Mouse (Mus musculus): ENCODE data around the gene Gtf2h4.

The Gtf2h4 gene

DNA sequence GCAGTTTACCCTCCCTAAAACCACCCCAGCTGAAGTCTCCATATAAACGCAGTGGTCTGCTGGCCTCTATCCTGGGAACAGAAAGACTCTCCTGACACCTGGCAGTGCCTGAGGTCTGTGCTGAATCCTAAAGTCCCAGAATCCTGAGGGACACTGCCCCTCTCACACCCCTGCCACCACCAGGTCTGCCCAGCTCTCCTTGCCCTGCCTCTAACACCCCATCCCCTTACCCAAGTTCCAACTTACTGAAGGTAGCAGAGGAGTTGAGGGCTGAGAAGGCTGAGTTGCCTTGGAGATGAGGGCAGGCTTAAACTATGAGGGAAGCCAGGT lies 23.9 kb upstream of the Gtf2h4 start:
- no peak for DNase-seq (ENCODE audit: low read depth)

DNA sequence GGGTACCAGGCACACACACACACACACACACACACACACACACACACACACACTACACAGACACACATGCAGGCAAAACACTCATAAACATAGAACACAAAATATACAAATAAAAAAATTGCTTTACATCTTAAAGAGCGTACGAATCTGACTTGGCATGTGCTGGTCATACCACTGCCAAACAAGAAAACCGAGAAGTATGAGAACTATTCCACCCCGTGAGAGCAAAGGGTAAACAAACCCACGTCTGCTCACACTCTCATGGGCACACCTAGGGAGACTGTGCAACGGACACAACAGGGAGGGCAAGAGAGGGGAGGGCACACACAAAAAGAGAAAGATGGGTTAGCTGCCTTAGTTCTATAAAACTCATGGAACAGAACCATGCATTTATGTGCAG lies 23.2 kb upstream of the Gtf2h4 start:
- peak; percentile 85 for DNase-seq (ENCODE audit: low read depth)

DNA sequence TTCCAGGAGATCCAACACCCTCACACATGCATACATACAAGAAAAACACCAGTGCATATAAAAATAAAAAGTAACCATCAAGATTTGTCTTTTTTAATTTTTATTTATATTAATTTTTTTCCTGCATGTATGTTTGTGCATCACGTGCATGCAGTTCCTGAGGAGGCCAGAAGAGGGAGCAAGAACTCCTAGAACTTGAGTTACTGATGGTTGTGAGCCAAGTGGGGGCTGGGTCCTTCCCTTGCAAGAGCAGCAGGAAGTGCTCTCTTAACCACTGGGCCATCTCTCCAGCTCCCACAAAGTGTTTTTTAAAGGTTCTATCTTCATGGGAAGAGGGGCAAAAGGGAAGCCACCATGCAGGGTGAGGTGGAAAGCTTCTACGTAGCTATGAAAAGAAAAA lies 21.8 kb upstream of the Gtf2h4 start:
- peak; percentile 73 for DNase-seq (ENCODE audit: low read depth)

DNA sequence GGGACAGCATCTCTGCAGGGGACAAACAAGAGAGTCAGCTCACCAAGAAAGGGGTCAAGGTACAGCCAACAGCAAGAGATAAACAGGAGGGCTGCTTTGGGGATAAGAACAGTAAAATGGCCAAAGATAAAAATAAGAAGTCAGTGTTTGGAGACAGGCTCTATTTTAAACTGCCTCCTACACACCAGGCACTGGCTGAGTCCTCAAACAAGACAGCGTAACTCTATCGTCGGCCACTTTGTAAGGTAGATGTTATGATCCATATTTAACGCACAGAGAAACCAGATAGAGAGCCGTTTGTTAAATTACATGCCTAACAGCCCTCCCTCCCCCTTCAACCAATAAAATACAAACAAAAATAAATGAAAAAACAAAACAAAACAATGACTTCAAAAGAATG lies 20.4 kb upstream of the Gtf2h4 start:
- DNase-seq (ENCODE audit: low read depth), result no peak

DNA sequence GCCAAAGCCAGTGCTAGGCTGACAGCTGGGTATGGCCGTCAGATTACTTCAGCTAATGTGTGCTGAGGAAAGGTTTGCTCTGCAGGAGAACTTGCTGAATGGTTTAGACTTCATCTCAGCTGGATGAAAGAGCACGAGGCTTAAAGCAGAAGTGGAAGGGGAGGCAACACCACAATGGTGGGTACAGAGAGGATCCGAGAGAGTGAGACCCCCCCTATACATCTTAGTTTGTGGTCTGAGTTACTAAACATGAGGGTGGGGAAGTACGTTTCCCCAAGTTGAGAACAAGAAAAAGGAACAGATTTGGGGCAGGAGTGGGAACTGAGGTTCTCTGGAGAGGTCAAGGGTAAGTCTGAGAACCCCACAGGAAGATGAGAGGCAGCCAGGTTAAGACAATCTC lies 18.8 kb upstream of the Gtf2h4 start:
- DNase-seq (ENCODE audit: low read depth), result no peak

DNA sequence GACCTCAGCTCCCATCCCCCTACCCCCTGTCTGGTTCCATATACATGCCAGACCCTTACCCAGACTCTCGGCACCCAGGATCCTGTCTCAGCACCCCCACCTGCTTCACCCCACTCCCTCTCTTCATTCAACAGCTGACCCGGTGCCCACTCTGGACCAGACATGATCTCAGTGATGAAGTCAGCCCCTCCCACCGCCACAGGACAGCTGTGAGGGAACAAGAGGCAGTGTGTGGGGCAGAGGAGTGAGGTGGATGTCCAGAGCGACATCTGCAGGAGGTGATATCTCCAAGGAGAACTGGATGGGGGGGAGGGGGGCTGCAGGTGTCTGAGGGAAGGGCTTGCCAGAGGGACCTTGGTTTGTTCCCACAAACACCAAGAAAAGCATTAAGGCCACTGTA lies 18.3 kb upstream of the Gtf2h4 start:
- no peak for DNase-seq (ENCODE audit: low read depth)

DNA sequence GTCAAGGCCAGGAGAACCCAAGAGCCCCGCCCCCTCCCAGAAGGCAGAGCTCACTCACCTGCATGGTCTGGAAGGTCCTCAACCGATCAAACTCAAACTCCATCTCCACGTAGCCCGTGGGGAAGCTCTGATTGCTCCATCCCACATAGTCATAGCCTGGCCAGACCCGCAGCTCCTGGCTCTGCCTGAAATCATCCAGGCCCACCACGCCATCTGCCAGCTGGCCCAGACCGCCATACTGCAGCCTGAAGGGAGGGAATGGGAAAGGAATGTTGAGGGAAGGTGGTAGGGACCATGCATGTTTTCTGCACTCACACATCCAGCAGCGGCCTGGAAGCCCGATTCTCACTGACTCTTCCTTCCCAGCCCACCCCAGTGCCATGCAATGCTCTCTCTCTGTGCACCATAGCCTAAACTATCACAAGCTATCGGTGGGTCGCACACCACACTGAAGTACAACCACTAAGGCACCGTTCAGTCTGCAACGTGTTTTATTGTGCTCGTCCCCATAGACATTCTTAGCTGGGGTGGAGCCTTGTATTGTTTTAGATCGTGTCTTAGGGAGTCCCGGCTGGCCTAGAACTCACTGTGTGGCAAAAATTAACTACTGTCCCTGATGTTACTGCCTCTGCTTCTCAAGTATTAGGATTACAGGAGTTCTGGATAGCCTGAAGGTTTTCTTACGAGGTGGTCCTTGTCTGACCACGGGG lies 16.6 kb upstream of the Gtf2h4 start:
- DNase-seq (ENCODE audit: low read depth), result no peak

DNA sequence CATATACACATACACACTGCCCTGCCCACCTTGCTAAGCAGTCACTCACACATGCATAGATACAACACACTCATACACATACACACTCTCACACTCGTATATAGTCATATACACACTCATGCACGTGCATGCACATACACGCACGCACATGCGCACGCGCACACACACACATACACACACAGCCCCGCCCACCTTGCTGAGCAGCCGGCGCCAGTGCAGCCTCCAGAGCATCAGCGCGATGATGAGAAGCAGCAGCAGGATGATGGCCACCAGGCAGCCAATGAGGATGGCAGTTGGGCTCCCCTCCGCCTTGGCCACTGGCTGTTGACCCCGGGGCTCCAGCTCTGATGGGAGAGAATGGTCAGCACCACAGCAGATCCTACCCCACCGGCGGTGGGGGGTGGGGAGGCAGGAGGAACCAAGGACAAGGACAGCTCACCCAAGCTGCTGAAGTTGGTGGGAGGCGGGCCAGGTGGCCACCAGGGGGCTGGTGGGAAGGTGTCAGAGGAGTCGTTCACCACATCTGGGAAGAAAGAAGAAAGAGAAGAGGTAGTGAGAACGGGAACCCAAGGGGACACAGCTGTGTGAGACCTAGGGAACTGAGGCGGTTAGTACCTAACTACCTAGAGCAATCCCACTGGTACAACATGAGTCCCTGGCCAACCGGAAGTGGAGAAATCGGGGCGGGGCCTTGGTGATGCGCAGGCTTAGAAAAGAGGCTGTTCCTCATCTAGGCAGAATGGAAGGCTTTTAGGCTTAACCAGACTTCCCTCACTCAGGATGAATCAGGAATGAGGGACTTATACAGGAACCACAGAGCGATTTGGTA lies 15.0 kb upstream of the Gtf2h4 start:
- no peak for DNase-seq (ENCODE audit: low read depth)

DNA sequence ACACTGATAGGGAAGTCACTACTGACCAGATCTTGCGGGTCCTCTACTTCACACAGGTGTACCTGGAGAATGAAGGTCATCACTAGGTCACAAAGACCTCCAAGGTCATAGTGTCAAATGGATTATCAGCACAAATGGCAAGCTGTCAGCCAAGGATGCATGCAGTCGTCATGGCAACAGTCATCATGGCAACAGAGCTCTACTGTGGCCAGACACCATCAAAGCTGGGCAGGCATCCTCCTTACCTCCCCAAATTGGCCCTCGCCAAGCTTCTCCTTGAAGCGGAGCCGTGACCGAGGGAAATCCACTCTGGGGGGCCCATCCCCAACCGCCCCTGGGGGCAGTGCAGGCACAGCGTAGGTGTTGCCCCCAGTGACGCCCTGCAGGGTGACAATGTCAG lies 11.5 kb upstream of the Gtf2h4 start:
- DNase-seq (ENCODE audit: low read depth), result no peak

DNA sequence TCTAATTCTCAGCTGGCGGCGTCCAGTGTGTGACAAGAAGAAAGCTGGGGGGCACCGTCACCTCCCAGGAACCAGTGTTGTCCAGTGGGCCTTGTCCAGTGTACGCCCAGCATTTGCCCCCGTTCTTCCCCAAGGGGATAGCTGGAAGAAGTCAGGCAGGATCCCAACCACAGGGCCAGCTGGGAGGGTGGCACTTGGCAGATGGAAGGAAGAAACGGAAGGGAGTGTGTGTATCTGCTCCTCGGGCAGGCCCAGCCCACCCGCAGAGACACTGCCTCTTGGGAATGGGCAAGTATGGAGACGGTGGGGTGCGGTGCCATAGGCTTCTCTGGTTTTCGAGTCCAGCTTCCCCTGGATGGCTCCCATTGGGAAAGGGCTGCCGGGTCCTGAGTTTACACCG lies 8.4 kb upstream of the Gtf2h4 start:
- DNase-seq (ENCODE audit: low read depth), result no peak

DNA sequence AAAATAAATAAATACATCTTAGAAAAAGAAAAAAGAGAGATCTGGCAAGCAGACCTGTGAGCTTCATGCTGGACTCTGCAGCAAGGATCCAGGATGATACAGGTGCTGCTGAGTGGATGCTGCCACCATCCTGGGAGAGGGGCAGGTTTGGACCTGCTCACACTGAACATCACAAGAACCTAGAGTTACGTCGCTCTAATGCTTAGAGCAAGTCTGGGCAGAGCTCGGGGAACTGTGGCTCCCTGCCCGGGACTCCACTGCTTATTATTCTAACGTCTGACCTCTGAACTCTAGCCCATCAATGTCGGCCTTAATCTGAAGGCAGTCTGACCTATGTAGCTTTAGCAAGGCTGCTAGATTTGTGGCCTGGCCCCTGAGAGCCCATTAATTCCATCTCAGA lies 7.1 kb upstream of the Gtf2h4 start:
- DNase-seq (ENCODE audit: low read depth), result no peak

DNA sequence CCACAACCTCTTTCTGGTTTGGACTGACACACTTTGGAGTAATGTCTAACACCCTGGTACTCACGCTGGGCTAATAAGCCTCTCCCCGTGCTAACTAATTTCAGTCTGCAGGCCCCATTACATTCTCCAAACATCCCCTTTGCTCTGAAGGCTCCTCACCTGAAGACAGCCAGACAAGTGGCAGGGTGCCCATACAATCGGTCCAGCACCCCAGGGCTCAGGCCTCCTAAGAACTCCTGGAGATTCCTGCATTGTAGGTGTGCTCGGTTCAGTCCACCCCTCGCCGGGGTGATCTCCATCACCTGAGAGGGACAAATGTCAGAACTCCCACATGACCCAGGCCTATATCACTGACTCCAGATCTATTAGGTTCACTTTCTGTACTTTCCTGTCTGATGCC lies 1.0 kb downstream of the Gtf2h4 start:
- DNase-seq (ENCODE audit: low read depth), result no peak

DNA sequence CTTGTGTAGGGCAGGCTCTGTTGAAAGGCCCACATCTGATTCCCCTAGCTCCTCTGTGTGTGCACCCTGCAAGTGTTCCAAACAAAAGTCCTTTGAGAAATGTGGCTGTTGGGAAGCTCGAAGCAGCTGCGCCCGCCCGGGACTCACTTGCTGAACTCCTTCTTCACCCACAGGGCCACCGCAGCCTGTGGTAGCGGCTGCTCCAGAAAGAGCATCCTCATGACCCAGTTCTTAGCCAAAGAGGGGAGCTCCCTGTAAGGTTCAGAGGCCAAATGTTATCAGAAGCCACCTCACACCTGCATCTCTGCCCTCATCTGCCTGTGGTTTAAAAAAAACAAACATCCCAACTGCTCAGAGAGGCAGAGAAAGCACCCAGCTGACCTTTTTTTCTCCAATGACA lies 1.7 kb downstream of the Gtf2h4 start:
- no peak for DNase-seq (ENCODE audit: low read depth)

DNA sequence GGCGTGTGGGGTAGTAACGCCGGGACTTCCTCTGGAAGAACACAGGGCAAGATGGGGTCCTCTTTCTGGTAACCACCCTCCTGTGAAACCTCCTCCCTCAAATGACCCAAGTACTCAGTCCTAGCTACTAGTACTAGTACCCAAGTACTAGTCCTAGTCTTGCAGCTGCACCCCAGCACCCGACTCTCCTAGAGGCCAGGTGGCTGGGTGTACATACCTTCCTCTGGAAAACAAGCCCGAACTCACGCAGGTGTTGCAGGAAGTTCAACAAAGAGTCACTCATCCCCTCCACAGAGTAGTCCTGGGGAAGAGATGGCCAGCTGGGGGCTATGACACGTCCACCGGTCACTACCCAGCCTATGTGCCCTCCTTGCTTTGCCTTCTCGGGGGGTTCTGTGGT lies 3.8 kb downstream of the Gtf2h4 start:
- DNase-seq (ENCODE audit: low read depth), result no peak

DNA sequence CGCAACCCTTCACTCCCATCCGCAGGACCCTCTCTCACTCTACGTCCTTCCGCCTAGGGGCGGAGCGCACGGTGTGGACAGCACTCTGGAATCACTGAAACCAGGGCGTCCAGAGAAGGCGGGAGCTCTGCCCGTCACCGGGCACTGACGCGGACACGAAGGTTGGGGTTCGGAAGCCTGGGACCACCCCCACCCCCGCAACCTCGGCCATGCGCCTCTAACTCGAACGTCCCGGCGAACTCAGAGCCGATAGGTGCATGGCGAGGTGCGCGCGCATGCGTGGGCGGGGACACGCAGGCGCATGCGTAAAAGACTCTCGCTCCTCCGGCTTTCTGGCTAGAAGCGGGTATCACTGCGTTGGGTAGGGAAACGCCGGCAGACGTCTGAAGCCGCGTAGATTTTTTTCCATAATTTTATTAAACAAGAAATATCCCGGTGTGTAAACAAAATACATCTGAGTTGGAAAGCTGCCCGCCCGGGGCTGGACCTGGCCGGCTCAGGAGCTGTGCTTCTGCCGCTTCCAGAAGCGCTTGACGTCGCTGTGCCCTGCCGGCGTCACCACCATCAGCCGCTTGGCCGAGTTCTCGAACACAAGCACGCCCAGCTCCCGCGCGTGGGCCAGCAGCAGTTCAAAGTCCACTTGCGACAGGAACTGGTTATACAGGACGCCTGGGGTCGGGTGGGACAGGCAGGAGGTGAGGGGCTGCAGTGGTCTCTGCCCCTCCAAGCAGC lies 6.0 kb downstream of the Gtf2h4 start, which contains the start of gene Vars2:
Vars2 (minus strand) TSS at position 259 of the 732 bp plus-strand sequence.
- DNase-seq (ENCODE audit: low read depth), result peak; percentile 98

DNA sequence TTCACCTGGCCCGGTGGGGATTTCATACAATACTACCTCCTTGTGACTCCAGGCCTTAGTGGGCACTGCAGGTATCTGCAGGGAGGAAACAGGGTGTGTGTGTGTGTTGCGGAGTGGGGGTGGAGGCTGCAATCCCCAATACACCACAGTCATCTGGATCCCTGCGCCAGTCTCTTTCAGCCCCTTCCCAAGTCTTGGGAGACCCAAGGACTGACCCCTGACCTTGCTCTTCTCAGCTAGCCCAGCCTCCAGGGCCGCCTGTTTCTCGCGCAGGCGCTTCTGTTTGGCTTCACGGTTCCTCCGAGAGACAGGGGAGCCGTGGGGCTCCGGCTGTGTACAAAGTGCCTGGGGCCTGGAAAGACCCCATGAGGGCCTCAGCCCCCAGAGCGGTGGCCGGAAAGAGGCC lies 6.7 kb downstream of the Gtf2h4 start:
- DNase-seq (ENCODE audit: low read depth), result no peak

DNA sequence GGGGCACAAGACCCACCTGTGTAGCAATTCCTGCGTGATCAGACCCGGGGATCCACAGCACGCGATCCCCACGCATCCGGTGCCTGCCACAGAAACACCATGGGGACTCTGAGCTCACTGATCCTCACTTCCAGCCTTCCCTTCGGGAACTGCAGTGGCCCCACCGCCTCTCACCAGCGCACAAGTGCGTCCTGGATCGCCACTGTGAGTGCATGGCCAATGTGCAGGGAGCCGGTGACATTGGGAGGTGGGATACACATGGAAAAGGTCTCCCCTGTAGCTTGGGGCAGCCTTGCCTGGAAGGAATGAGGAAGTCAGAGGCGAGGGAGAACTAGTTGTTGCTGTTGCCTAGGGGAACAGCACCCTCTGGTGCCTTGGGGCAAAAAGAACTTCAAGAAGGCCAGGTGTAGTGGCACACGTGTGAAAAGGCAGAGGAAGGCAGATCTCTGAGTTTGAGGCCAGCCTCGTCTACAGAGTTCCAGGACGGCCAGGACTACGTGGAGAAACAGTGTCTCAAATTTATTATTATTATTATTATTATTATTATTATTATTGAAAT lies 7.5 kb downstream of the Gtf2h4 start:
- DNase-seq (ENCODE audit: low read depth), result peak; percentile 90

DNA sequence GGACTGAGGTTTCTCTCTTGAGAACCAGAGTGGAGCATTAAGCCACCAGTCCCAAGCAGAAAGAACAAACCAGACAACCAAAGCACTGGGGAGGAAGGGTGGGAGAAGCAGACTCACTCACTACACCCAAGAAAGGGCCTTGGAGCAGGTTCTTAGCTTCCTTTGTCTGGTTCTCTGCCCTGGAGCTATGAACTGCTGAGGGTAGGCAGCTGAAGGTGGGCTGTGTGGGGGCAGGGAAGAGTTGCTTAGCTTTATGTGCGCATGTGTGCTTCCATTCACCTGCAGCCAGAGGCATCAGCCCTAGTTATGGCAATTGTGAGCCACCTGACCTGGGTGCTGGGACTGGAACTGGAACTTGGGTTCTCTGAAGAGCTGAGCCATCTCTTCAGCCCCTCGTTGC lies 20.5 kb downstream of the Gtf2h4 start:
- no peak for DNase-seq (ENCODE audit: low read depth)

DNA sequence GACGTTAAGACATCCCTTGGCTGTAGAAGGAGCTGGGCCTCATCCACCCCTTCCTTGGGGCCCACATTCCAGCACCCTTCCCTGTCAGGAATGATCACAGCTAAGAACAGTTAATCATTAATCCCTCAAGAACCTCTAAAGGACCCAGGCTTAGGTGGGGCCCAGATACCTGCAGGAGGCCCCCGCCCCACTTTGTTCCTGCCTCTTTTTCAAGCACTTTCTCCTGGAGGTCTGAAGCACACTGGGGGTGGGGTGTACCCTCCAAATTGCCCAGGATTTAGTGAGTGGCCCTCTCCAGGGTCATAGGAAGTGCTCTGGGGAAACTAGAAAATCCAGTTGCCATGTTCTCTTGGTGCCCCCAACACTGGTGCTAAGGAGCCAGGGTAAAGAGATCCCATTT lies 24.1 kb downstream of the Gtf2h4 start:
- no peak for DNase-seq (ENCODE audit: low read depth)

DNA sequence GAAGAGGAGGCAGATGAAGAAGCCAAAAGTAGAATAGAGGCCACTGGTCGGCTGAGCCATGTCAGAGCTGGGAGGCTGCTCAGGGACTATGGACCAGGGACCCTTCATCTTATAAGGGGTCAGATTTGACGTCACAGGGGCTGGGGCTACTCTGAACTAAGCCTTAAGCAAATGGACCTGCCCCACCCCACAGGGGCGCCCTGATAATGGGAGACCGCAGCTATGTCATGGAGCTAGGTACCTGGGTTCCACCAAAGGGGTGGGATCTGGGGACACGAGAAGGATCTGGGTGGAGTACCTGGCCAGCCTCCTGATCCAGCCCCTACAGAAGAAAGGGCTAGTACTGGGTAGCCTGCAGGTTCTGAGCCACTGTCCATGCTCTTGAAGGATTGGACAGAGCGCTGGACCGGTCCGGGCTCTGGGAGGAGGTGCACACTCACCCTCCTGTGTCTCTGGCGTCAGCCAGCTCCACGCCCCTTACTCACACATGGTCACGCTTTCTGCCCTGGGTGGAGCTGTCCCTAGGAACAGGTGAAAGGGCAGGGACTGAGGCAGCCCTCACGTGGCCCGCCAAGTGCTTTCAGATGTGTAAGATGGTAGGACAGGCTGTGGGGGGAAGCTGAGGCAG lies 29.8 kb downstream of the Gtf2h4 start, which contains the start of gene Mucl3:
Mucl3 (minus strand) TSS at position 87 of the 628 bp plus-strand sequence.
- no peak for DNase-seq (ENCODE audit: low read depth)

DNA sequence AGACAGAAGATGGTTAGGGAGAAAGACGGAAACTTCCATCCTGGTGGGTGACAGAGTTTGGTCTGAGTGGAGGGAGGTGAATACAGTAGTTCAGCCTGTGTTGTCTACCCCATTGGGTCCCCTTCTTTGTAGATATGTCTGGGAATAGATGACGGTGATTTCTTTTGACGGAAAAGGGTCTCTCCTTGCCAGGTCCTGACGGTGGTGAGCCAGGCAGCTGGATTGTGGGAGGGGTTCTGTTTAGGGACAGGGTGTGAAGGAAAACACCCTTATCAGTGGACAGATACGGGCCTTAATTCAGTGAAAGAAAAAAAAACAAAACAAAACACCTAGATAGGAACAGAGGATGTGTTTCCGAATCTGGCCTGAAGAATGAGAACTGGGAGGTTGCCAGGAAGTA lies 34.2 kb downstream of the Gtf2h4 start:
- no peak for DNase-seq (ENCODE audit: low read depth)

All from NIH3T3 (cell line).